Mouse (Mus musculus) MEL (cell line): ENCODE measurements around the gene Ube2i. TPM values are rescaled to one million over a fixed set of nuclear protein-coding genes. Genes with fewer than 3 reads are reported as not detected.

Experiments used
- DNase-seq: peaks from one replicate; pipeline ENCODE4 v3.0.0; 2011; ENCODE audit warnings: low read depth, low spot score
- H3K27ac ChIP-seq: 2 replicates; pipeline ENCODE4 v1.5.1; 2012; ENCODE audit warnings: low read depth, mild to moderate bottlenecking, control low read depth, low read length, moderate library complexity; ENCODE audit not compliant: control insufficient read depth
- H3K27me3 ChIP-seq, 2 experiments: fragments of 150-350 bp in 1 of 2; sonication (generic) in 1 of 2; 2 replicates each; pipeline ENCODE4 v1.6.1; 2012; ENCODE audit warnings: low read length in 2 of 2, mild to moderate bottlenecking in 2 of 2, improper control_type of control experiment in 1 of 2, moderate library complexity in 1 of 2; ENCODE audit not compliant: insufficient read depth in 2 of 2, control insufficient read depth in 1 of 2
- H3K36me3 ChIP-seq, 2 experiments: 2 replicates each; pipeline ENCODE4 v1.6.1; 2012 to 2014; ENCODE audit warnings: low read length in 2 of 2, improper control_type of control experiment in 1 of 2, inconsistent platforms in 1 of 2, mild to moderate bottlenecking in 1 of 2; ENCODE audit not compliant: insufficient read depth in 2 of 2, control insufficient read depth in 1 of 2
- H3K4me1 ChIP-seq, 2 experiments: fragments of 150-350 bp in 1 of 2; sonication (generic) in 1 of 2; 2 replicates each; pipeline ENCODE4 v1.6.1; 2012; ENCODE audit warnings: low read length in 2 of 2, improper control_type of control experiment in 1 of 2, mild to moderate bottlenecking in 1 of 2; ENCODE audit not compliant: insufficient read depth in 2 of 2, control insufficient read depth in 1 of 2
- H3K4me3 ChIP-seq, 2 experiments: fragments of 150-350 bp in 1 of 2; sonication (generic) in 1 of 2; 2 replicates each; pipeline ENCODE4 v1.5.1; 2012; ENCODE audit warnings: low read depth in 2 of 2, low read length in 2 of 2, mild to moderate bottlenecking in 2 of 2, moderate library complexity in 2 of 2, control low read depth in 1 of 2, improper control_type of control experiment in 1 of 2; ENCODE audit not compliant: control insufficient read depth in 1 of 2, insufficient read depth in 1 of 2
- H3K79me2 ChIP-seq: 2 replicates; pipeline ENCODE4 v1.6.1; 2012; ENCODE audit warnings: mild to moderate bottlenecking, low read length, moderate library complexity; ENCODE audit not compliant: control insufficient read depth, poor library complexity, insufficient read depth
- H3K9ac ChIP-seq: 2 replicates; pipeline ENCODE4 v1.6.1; 2012; ENCODE audit warnings: low read depth, mild to moderate bottlenecking, control low read depth, low read length, moderate library complexity; ENCODE audit not compliant: control insufficient read depth, poor library complexity, severe bottlenecking
- H3K9me3 ChIP-seq: fragments of 150-350 bp; sonication (generic); replicated peaks from 2 replicates; pipeline ENCODE4 v1.6.1; 2012; ENCODE audit warnings: mild to moderate bottlenecking, low read length, improper control_type of control experiment, moderate library complexity; ENCODE audit not compliant: insufficient read depth
- BHLHE40 ChIP-seq: IDR thresholded peaks from 2 replicates; pipeline ENCODE4 v1.6.1; 2012; ENCODE audit warnings: low read depth, mild to moderate bottlenecking, inconsistent platforms, low read length, improper control_type of control experiment, borderline replicate concordance
- CHD1 ChIP-seq: IDR thresholded peaks from 2 replicates; pipeline ENCODE4 v1.6.1; 2012; ENCODE audit warnings: low read depth, mild to moderate bottlenecking, inconsistent platforms, low read length, improper control_type of control experiment
- CTCF ChIP-seq, 3 experiments: IDR thresholded peaks in 2 of 3; conservative IDR thresholded peaks in 1 of 3; 2 replicates each; pipeline ENCODE4 v1.5.1; 2011 to 2012; ENCODE audit warnings: low read length in 3 of 3, low read depth in 2 of 3, mild to moderate bottlenecking in 2 of 3, improper control_type of control experiment in 1 of 3, inconsistent platforms in 1 of 3, mixed read lengths in 1 of 3, moderate library complexity in 1 of 3; ENCODE audit not compliant: control insufficient read depth in 1 of 3, insufficient read depth in 1 of 3, poor library complexity in 1 of 3, severe bottlenecking in 1 of 3
- ELF1 ChIP-seq: IDR thresholded peaks from 2 replicates; pipeline ENCODE4 v1.6.1; 2014; ENCODE audit warnings: low read depth, mild to moderate bottlenecking, inconsistent platforms, low read length, improper control_type of control experiment, moderate library complexity
- EP300 ChIP-seq, 2 experiments: IDR thresholded peaks; 2 replicates each; pipeline ENCODE4 v1.6.1; 2011; ENCODE audit warnings: improper control_type of control experiment in 2 of 2, low read length in 2 of 2, low read depth in 1 of 2, mild to moderate bottlenecking in 1 of 2
- ETS1 ChIP-seq: IDR thresholded peaks from 2 replicates; pipeline ENCODE4 v1.6.1; 2012; ENCODE audit warnings: low read depth, mild to moderate bottlenecking, inconsistent platforms, low read length, improper control_type of control experiment, moderate library complexity
- GABPA ChIP-seq: IDR thresholded peaks from 2 replicates; pipeline ENCODE4 v1.6.1; 2012; ENCODE audit warnings: low read depth, mild to moderate bottlenecking, inconsistent platforms, low read length, improper control_type of control experiment, moderate library complexity
- HCFC1 ChIP-seq: IDR thresholded peaks from 2 replicates; pipeline ENCODE4 v1.6.1; 2012; ENCODE audit warnings: low read depth, mild to moderate bottlenecking, inconsistent platforms, low read length, improper control_type of control experiment, moderate library complexity
- JUND ChIP-seq: IDR thresholded peaks from 2 replicates; pipeline ENCODE4 v1.6.1; 2011; ENCODE audit warnings: low read depth, mild to moderate bottlenecking, improper control_type of control experiment, low read length
- KAT2A ChIP-seq: conservative IDR thresholded peaks from 2 replicates; pipeline ENCODE4 v1.6.1; 2012; ENCODE audit warnings: low read depth, low read length, improper control_type of control experiment, inconsistent platforms
- MAX ChIP-seq: IDR thresholded peaks from 2 replicates; pipeline ENCODE4 v1.6.1; 2011; ENCODE audit warnings: low read length, improper control_type of control experiment
- MAZ ChIP-seq: IDR thresholded peaks from 2 replicates; pipeline ENCODE4 v1.6.1; 2012; ENCODE audit warnings: low read depth, mild to moderate bottlenecking, inconsistent platforms, low read length, improper control_type of control experiment
- MXI1 ChIP-seq: IDR thresholded peaks from 2 replicates; pipeline ENCODE4 v1.6.1; 2011; ENCODE audit warnings: mild to moderate bottlenecking, low read depth, low read length, improper control_type of control experiment
- MYB ChIP-seq: IDR thresholded peaks from 2 replicates; pipeline ENCODE4 v1.6.1; 2011; ENCODE audit warnings: mild to moderate bottlenecking, low read depth, low read length, improper control_type of control experiment
- MYC ChIP-seq: IDR thresholded peaks from 2 replicates; pipeline ENCODE4 v1.6.1; 2011; ENCODE audit warnings: low read depth, mild to moderate bottlenecking, low read length, improper control_type of control experiment, moderate library complexity
- NELFE ChIP-seq: IDR thresholded peaks from 2 replicates; pipeline ENCODE4 v1.6.1; 2011; ENCODE audit warnings: low read depth, low read length, improper control_type of control experiment
- POLR2A ChIP-seq, 2 experiments: IDR thresholded peaks; 2 replicates each; pipeline ENCODE4 v1.6.1; 2011 to 2012; ENCODE audit warnings: low read length in 2 of 2, mild to moderate bottlenecking in 2 of 2, control low read depth in 1 of 2, improper control_type of control experiment in 1 of 2, low read depth in 1 of 2, moderate library complexity in 1 of 2; ENCODE audit not compliant: control insufficient read depth in 1 of 2, insufficient read depth in 1 of 2, poor library complexity in 1 of 2
- POLR2AphosphoS2 ChIP-seq: IDR thresholded peaks from 2 replicates; pipeline ENCODE4 v1.6.1; 2011; ENCODE audit warnings: low read length, improper control_type of control experiment
- POLR2AphosphoS5 ChIP-seq: IDR thresholded peaks from 2 replicates; pipeline ENCODE4 v1.6.1; 2012; ENCODE audit warnings: low read depth, borderline replicate concordance, mild to moderate bottlenecking, inconsistent platforms, low read length, moderate library complexity, mixed read lengths
- RAD21 ChIP-seq: IDR thresholded peaks from 2 replicates; pipeline ENCODE4 v1.6.1; 2011; ENCODE audit warnings: mild to moderate bottlenecking, low read depth, low read length, improper control_type of control experiment
- SIN3A ChIP-seq: IDR thresholded peaks from 2 replicates; pipeline ENCODE4 v1.6.1; 2012; ENCODE audit warnings: low read length, improper control_type of control experiment, inconsistent platforms
- SMC3 ChIP-seq: IDR thresholded peaks from 2 replicates; pipeline ENCODE4 v1.6.1; 2011; ENCODE audit warnings: low read depth, low read length, improper control_type of control experiment
- TAL1 ChIP-seq: IDR thresholded peaks from 2 replicates; pipeline ENCODE4 v1.6.1; 2012; ENCODE audit warnings: mild to moderate bottlenecking, inconsistent platforms, low read length, moderate library complexity, mixed read lengths
- TBP ChIP-seq: IDR thresholded peaks from 2 replicates; pipeline ENCODE4 v1.8.0; 2011; ENCODE audit warnings: low read depth, low read length, improper control_type of control experiment
- TCF12 ChIP-seq: IDR thresholded peaks from 2 replicates; pipeline ENCODE4 v1.6.1; 2014; ENCODE audit warnings: low read depth, mild to moderate bottlenecking, inconsistent platforms, low read length, improper control_type of control experiment, moderate library complexity
- UBTF ChIP-seq: IDR thresholded peaks from 2 replicates; pipeline ENCODE4 v1.6.1; 2012; ENCODE audit warnings: low read depth, mild to moderate bottlenecking, inconsistent platforms, low read length, improper control_type of control experiment, moderate library complexity, borderline replicate concordance; ENCODE audit not compliant: insufficient read depth
- USF1 ChIP-seq: IDR thresholded peaks from 2 replicates; pipeline ENCODE4 v1.6.1; 2014; ENCODE audit warnings: low read depth, mild to moderate bottlenecking, inconsistent platforms, low read length, improper control_type of control experiment, moderate library complexity
- ZC3H11A ChIP-seq: IDR thresholded peaks from 2 replicates; pipeline ENCODE4 v1.6.1; 2012; ENCODE audit warnings: low read depth, mild to moderate bottlenecking, inconsistent platforms, low read length, improper control_type of control experiment
- ZKSCAN1 ChIP-seq: IDR thresholded peaks from 2 replicates; pipeline ENCODE4 v1.6.1; 2012; ENCODE audit warnings: low read depth, mild to moderate bottlenecking, inconsistent platforms, low read length, improper control_type of control experiment, moderate library complexity
- ZMIZ1 ChIP-seq: IDR thresholded peaks from 2 replicates; pipeline ENCODE4 v1.6.1; 2012; ENCODE audit warnings: low read depth, mild to moderate bottlenecking, inconsistent platforms, low read length, improper control_type of control experiment, moderate library complexity
- polyA plus RNA-seq, 2 experiments: library from polyadenylated mRNA; stranded (reverse) in 1 of 2; unstranded in 1 of 2; fragments of >175 nt in 1 of 2; fragments of >200 nt in 1 of 2; gene quantifications; 2 replicates each; pipeline versions ENCODE4 v1.2.1 to v1.2.4; 2012; ENCODE audit warnings: low replicate concordance in 2 of 2, low read depth in 1 of 2; ENCODE audit not compliant: insufficient read length in 2 of 2, insufficient read depth in 1 of 2, missing spikeins in 1 of 2
- total RNA-seq: library from RNA; depleted of rRNA; stranded (reverse); fragments of 300-350 nt; gene quantifications from 2 replicates; pipeline ENCODE4 v1.2.3, GENCODE M21; 2012

Gene Ube2i
- total and polyA plus RNA-seq, 3 experiments = 464 to 564 TPM; not detected in 1

DNA sequence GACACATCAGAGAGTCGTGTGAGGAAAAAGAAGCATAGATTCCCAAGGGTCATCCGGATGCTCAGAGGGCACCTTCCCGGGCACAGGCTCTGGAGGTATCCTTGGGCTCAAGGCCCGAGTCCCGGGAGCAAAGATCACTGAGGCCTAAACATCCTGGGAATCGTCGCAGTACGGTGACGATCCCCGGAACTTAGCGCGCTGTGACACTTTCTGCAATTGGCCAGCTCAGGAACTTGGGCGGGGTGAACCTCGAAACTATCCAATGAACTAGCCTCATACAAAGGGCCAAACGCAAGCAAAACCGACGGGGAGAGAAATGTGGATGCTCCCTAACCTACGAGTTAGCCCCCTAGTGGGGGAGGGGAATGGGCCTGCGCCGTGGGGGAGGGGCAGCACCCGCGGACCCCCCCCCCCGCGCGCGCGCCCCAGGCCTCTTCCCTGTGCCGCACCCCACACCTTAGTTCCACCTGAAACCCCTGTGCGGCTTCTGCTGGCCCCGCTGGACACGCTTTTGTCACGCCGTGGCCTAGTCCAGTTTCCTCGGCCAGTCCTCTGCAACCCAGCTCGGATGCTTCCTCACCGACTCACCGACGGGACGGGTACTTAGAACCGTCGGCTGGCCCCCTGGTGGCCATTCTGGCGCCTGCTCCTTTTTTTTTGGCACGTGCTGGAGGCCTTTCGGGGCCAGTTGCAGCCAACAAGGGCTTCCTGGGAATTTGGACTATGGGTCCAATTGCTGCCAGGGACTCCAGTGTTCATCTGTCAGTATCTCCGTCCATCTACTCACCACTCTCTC, 518 bp downstream of the Ube2i start (continued):
- no peak for TF ChIP-seq TAL1
- peak; percentile 92 for TF ChIP-seq MAZ
- TF ChIP-seq ETS1 = peak; percentile 32
- no peak; the same call in 1 of the 2 replicates for TF ChIP-seq ZMIZ1
- TF ChIP-seq HCFC1 = peak; percentile 69
- TF ChIP-seq KAT2A = peak; percentile 54
- TF ChIP-seq POLR2AphosphoS5 = no peak
- TF ChIP-seq TBP = peak; percentile 23; the same call in 1 of the 2 replicates
- TF ChIP-seq SMC3 = peak; percentile 36
- TF ChIP-seq RAD21 = peak; percentile 2; the same call in 1 of the 2 replicates
- TF ChIP-seq MXI1 = peak; percentile 83
- TF ChIP-seq MYB = no peak
- TF ChIP-seq POLR2A (IDR thresholded peaks at IDR 0.05; ENCODE audit: control insufficient read depth in 1 of 2, insufficient read depth in 1 of 2, low read depth in 1 of 2, low read length in 2 of 2, poor library complexity in 1 of 2) = peak in 1 of 2 experiments; percentile 57; a peak in 1 of 4 replicates
- TF ChIP-seq MYC = peak; percentile 91
- peak; percentile 41; the same call in 1 of the 2 replicates for TF ChIP-seq TCF12

DNA sequence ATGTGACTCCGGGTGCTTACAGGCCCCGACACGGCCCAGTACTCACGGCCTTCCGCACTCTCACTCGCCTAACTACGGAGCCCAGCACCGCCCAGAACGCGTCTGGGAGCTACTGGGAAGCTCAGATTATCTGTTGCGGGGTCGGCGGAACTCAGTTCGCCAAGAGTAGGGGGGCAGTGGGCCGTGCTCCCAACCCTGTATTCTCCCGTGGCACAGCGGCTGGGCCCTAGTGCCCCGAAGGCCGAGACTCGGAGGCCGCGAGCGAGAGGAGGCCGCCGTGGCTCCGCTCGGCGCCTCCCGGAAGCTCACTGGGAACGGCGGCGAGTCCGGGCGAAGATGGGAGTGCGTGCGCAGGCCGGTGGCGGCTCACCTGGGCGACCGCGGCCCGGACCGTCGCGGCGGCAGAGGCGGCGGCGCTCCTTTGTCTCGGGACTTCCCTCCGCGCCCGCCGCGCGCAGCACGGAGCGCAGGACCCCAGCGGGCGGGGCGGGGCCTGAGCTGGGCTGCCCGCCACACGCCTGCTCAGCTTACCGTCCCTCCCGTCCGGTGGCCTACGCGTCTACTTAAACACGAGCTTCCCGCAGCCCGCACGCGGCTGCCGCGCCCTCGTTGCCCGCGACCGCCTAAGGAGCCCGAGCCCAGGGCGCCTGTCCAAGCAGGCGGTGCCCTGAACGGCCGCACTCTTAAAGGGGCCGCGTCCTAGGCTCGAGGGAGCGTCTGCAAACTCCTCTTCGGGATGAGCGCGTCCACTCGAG, 1.3 kb downstream of the Ube2i start:
- peak; percentile 95 for DNase-seq
- peak overlapping the region; percentile 95 for H3K9ac ChIP-seq
- TF ChIP-seq RAD21 (no peak), USF1 (no peak), BHLHE40 (peak; percentile 63; the same call in 1 of the 2 replicates), POLR2AphosphoS2 (peak; percentile 79), CTCF (IDR thresholded peaks at IDR 0.05 in 2 of 3, conservative IDR thresholded peaks at IDR 0.05 in 1 of 3; ENCODE audit: control insufficient read depth in 1 of 3, insufficient read depth in 1 of 3, low read depth in 2 of 3, low read length in 3 of 3, poor library complexity in 1 of 3, severe bottlenecking in 1 of 3) (peak in 2 of 3 experiments; percentile 5 to 17; a peak in 3 of 6 replicates), MAX (peak; percentile 100), KAT2A (peak; percentile 67; the same call in 1 of the 2 replicates), GABPA (no peak), ZC3H11A (no peak), ETS1 (peak; percentile 15; the same call in 1 of the 2 replicates), NELFE (peak; percentile 80), EP300 (IDR thresholded peaks at IDR 0.05; ENCODE audit: low read depth in 1 of 2, low read length in 2 of 2) (peak in 1 of 2 experiments; percentile 47; a peak in 1 of 4 replicates), MXI1 (peak; percentile 58), ZMIZ1 (peak; percentile 65; the same call in 1 of the 2 replicates), CHD1 (no peak), MYC (no peak), SIN3A (peak; percentile 91), ELF1 (peak; percentile 44; the same call in 1 of the 2 replicates), SMC3 (no peak), ZKSCAN1 (no peak), UBTF (0 out of 2 replicates have a peak, but pooled peaks have one; percentile 67), MAZ (peak; percentile 52; the same call in 1 of the 2 replicates), HCFC1 (peak; percentile 83), JUND (no peak)

More for the DNA sequence above, 1.3 kb downstream of the Ube2i start:
- H3K9me3 ChIP-seq = no peaks in the 10 kb centered on the region
- H3K27me3 ChIP-seq = no peaks in the 10 kb centered on the region
- peaks cover 13 to 20% of the 10 kb centered on the region in 2 experiments for H3K36me3 ChIP-seq
- peak overlapping the region; percentile 96 for H3K27ac ChIP-seq
- peaks cover 9 to 32% of the 10 kb centered on the region in 2 experiments for H3K4me1 ChIP-seq
- H3K79me2 ChIP-seq = peaks cover 50% of the 10 kb centered on the region
- peak overlapping the region; percentile 81 to 91 for H3K4me3 ChIP-seq
